Mouse (Mus musculus) testis, postnatal 10 days (tissue): ENCODE measurements at regions not wholly inside any gene's neighbourhood (a gene's known extent, or its start where the extent isn't known, plus 50 kb on each side); places are given as distances from the start of the nearest gene placed in this dataset.

ENCODE experiments used
- DNase-seq: peaks from one replicate; pipeline ENCODE4 v3.0.0; 2021; ENCODE audit warnings: low spot score

GRCm38 (mm10) chr1:48276206-48276605, 1383.6 kb upstream of the Slc39a10 start:
- peak; percentile 23 for DNase-seq

- no peak for DNase-seq
Measured at GRCm38 (mm10) chr1:48275666-48276065, 1383.0 kb upstream of the Slc39a10 start.
